Mouse (Mus musculus) large intestine, adult 2 months (tissue): ENCODE data around the gene Bbs9. TPM values are rescaled to one million over a fixed set of nuclear protein-coding genes. Genes with fewer than 3 reads are reported as not detected.

Experiments
- DNase-seq: peaks from one replicate; pipeline ENCODE4 v3.0.0-alpha.2; 2012; ENCODE audit warnings: low read depth, low spot score
- WGBS: fragments of 180-500 bp; shearing (Covaris S2); methylation state at CpG from one replicate; pipeline ENCODE4 v1.1.7; 2018; 5-methylcytosine and 5-hydroxymethylcytosine counted together
- polyA plus RNA-seq: library from polyadenylated mRNA; depleted of rRNA; stranded (reverse); fragments of >200 nt; gene quantifications from 2 replicates; pipeline ENCODE4 v1.2.3, GENCODE M21; 2012

Bbs9 gene
- polyA plus RNA-seq, 1 experiment = 4.2 TPM

- WGBS = 68% methylated on average over 7 of the region's 7 CpGs
- no peak for DNase-seq
These were observed 201.8 kb downstream of the Bbs9 start for GRCm38 (mm10) chr9:22677132-22677829.

DNA sequence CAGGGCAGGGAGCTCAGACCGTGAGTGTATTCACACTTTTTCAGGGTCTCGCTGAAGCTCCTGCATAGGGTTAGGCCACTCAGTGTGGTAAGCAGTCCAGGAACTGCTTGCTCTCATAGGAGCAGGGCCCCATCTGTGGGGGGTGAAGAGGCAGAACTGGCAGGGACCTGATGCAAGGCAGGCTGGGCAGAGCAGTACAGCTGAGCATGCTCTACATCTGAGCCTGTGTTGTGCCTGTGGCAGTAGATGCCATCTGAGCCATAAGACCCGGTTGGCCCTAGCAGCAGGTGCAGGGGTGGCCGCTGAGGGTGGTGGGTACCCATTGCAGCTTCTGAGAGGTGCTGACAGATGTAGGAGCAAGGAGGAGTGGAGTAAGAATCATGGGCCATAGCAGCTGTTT is 202.5 kb downstream of the Bbs9 start:
- 78% methylated on average over 4 of the region's 4 CpGs for WGBS
- DNase-seq = no peak

GRCm38 (mm10) chr9:22678496-22678895 is 203.0 kb downstream of the Bbs9 start:
- no peak for DNase-seq
- WGBS = 76% methylated on average over 4 of the region's 4 CpGs

GRCm38 (mm10) chr9:22679485-22679884 is 204.0 kb downstream of the Bbs9 start:
- 90% methylated on average over 4 of the region's 4 CpGs for WGBS
- DNase-seq = no peak

DNA sequence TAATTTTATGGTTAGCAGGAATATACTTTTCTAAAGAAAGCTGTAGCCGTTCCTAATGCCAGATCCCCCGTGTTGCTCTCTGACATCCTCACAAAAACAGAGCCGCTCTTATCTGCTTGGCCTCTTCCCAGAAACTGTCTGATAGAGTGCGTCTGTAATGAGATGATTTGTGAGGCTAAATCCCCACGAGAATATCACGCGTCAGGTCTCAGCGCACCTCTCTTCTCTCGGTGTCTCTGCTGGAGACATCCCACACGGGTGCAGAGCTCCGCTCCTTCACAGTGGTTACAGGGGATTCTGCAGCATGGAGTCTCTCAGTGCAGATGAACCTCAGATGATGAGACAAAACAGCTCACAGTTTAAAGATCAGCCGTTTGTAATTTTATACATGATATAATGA is 204.5 kb downstream of the Bbs9 start:
- 90% methylated on average over 12 of the region's 12 CpGs for WGBS
- no peak for DNase-seq

- WGBS = 65% methylated on average over 1 of the region's 1 CpGs
- DNase-seq = no peak
These were observed 205.0 kb downstream of the Bbs9 start for GRCm38 (mm10) chr9:22680484-22680883.

GRCm38 (mm10) chr9:22683786-22684185 is 208.3 kb downstream of the Bbs9 start:
- 66% methylated on average over 3 of the region's 3 CpGs for WGBS
- DNase-seq = no peak

DNA sequence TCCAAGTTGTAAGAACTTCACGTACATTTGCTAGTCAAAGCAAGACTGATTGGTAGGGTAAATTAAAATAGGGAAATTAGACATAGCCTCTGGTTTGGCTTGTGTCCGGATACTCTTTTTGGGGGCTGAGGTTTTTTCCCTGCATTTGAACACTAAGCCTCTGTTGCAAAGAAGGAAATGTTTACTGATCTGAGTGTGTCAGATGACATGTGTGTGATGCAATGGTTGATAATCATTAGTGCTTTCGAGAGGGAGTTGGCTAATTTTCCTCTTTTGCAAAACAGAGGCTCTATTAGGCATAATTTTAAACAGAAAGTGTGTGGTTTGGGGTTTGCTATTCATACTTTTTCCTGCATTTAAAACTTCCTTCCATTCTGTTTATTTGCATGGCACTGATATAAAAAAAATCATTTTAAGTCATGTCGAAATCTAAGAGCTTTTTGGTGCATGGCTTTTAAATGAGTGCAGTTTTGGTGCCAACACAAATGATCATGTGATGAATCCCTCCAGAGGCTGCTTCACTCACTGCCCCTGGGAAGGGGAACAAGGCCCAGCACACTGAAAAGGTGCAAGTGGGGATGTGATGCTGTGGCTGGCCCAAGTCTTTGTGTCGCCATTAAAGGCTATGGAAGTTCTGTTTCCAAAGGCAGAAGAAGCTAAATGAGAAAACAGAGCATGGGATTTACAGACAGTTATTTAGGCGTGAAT is 211.4 kb downstream of the Bbs9 start:
- WGBS = 78% methylated on average over 6 of the region's 6 CpGs
- no peak for DNase-seq

- DNase-seq = no peak
- 75% methylated on average over 7 of the region's 7 CpGs for WGBS
These were observed 214.7 kb downstream of the Bbs9 start for GRCm38 (mm10) chr9:22690234-22690633.

- no peak for DNase-seq
- 91% methylated on average over 4 of the region's 4 CpGs for WGBS
These were observed 219.9 kb downstream of the Bbs9 start for GRCm38 (mm10) chr9:22695392-22695791.

- WGBS = 96% methylated on average over 7 of the region's 7 CpGs
- DNase-seq = no peak
These were observed 221.4 kb downstream of the Bbs9 start for GRCm38 (mm10) chr9:22696809-22697374.

GRCm38 (mm10) chr9:22697811-22698210 is 222.3 kb downstream of the Bbs9 start:
- DNase-seq = no peak
- 47% methylated on average over 4 of the region's 4 CpGs for WGBS

DNA sequence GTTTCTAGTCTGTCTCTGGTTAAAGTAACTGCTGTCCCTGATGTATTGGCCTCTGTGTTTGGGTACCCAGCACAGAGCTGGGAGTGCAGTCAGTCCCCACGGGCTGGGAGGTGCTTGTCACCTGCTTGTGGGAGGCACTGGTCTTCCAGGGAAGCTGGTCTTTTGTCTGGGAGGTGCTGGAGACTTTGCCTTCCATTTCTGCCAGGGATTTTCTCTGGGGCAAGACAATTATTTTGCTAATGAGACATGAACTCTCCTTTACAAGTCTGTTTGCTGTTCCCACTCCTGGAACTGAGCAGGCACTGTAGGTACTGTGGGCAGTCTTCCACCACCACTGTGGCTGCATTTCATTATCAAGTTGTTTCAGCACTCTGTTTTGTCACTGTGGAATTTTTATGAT is 223.0 kb downstream of the Bbs9 start:
- 9% methylated on average over 1 of the region's 1 CpGs for WGBS
- DNase-seq = no peak

DNA sequence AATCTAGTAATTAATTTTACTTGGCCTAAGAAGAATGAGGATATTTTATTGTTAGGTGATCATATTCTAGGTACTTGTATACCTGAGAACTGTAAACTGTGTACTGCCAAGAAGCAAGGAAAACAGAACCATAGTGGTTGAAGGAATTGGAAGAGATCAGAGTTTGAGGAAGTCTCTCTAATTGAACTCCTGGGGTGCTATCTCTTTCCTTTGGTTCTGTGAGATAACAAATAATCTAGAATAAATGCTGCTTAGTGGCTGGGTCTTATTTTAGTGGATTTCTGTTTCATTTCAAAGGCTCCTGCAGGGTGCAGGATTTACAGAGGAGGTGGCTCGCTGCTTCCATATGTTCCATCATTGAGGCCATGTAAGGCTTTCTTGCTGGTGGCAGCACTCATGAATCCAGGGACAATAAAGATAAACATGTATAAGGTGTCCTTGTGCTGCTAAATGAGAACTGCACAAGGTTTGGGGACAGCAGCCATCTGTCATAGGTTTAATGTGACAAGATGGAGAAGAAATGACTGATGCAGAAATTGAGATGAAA is 226.6 kb downstream of the Bbs9 start:
- 89% methylated on average over 1 of the region's 1 CpGs for WGBS

GRCm38 (mm10) chr9:22702812-22703367 is 227.4 kb downstream of the Bbs9 start:
- 78% methylated on average over 4 of the region's 4 CpGs for WGBS
- DNase-seq = no peak

More for the DNA sequence above, 226.6 kb downstream of the Bbs9 start:
- DNase-seq = no peak

- DNase-seq = no peak
- WGBS = 98% methylated on average over 2 of the region's 2 CpGs
These were observed 228.0 kb downstream of the Bbs9 start for GRCm38 (mm10) chr9:22703541-22703940.

DNA sequence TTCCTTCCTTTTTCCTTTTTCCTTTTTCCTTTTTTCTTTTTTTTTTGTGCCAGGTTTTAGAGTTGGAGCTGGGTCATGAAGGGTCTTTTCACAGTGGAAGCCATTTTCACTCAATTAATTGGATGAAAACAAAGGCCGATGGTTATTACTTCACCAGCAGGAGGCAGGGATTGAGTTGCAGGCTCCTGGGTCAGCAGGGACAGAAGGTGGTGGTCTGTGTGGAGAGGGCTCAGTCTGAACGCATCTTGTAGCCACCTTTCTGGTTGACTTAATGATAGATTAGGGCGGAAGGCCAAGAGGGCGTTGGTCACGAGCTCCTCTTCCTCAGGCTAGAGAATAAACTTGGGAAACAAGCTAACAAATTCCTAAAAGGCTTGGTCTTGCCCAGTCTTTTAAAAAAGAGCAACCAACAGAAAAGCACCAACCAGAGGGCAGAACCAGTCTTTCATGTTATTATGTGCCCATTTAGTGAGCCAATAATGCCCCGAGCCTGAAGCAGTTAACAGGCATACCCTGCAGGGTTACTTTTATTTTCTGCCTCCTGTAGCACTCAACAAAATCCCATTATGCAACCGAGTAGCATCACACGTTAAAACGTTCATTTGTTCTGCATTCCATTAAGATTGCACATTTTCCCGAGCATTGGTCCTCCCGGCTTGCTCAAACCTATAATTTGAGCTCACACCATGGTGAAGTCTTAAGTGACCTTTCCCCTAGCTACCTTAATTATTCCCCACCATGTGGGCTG is 231.8 kb downstream of the Bbs9 start:
- no peak for DNase-seq
- WGBS = 83% methylated on average over 11 of the region's 11 CpGs

DNA sequence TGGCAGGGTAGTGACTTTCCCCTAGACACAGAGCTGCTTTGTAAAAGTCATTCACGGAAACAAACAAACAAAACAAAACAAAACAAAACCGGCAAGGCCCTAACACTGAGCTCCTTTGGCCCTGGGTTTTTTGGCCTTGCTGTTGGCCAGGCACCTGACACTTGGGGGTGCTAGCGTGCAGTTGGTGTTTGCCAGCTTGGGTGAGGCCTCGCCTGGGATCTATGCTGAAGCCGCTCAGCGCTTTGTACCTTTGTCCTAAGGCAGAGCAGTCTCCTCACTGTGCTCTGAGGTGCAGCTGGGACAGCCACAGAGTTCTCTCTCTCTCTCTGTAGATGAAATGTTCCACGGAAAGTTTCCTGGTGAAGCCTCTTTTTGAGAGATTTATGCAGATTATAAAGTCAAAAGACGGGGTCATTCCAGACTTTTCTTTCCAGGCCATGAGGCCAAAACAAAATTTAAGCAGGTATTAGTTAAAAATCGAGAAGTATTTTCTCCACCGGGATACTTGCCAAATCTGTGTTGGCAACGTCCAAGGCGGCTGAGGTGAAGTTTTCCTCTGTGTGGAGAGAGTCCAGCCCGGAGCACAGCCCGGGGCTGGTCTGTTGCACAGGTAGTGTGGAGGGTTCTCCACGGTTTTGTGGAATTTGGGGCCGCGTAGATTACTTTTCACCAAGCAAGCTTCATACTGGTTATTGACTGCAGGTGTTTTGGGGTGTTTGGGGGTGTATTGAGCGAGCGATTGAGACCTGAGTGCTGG is 233.6 kb downstream of the Bbs9 start:
- 26% methylated on average over 19 of the region's 19 CpGs for WGBS
- peak; percentile 33 for DNase-seq

GRCm38 (mm10) chr9:22710032-22710431 is 234.5 kb downstream of the Bbs9 start:
- WGBS = 46% methylated on average over 7 of the region's 7 CpGs

More at GRCm38 (mm10) chr9:22710032-22710431, 234.5 kb downstream of the Bbs9 start:
- DNase-seq = no peak
